Mouse (Mus musculus) liver, postnatal 0 days (tissue): ENCODE data around the gene Ndufv2. TPM values are rescaled to one million over a fixed set of nuclear protein-coding genes. Genes with fewer than 3 reads are reported as not detected.

ENCODE experiments used
- ATAC-seq: fragments of 200-750 bp; cut with Nextera tagmentation; 2 replicates; pipeline ENCODE4 v1.8.0; 2017; ENCODE audit warnings: mild to moderate bottlenecking, moderate library complexity
- DNase-seq: peaks from one replicate; pipeline ENCODE4 v3.0.0-alpha.2; 2016
- H3K27ac ChIP-seq: fragments of 300-500 bp; sonication (generic); 2 replicates; pipeline ENCODE4 v1.5.1; 2014; ENCODE audit warnings: antibody characterized with exemption, moderate library complexity, mild to moderate bottlenecking, low read depth
- H3K27me3 ChIP-seq: fragments of 300-500 bp; sonication (generic); 2 replicates; pipeline ENCODE4 v1.6.1; 2014; ENCODE audit warnings: low read length, control low read depth, mixed read lengths; ENCODE audit not compliant: insufficient read depth
- H3K36me3 ChIP-seq: fragments of 300-500 bp; sonication (generic); replicated peaks from 2 replicates; pipeline ENCODE4 v1.6.1; 2014; ENCODE audit warnings: mild to moderate bottlenecking, control low read depth, low read length, moderate library complexity, mixed read lengths; ENCODE audit not compliant: insufficient read depth
- H3K4me1 ChIP-seq: fragments of 300-500 bp; sonication (generic); 2 replicates; pipeline ENCODE4 v1.6.1; 2014; ENCODE audit warnings: antibody characterized with exemption, mild to moderate bottlenecking, control low read depth; ENCODE audit not compliant: insufficient read depth
- H3K4me2 ChIP-seq: fragments of 300-500 bp; sonication (generic); 2 replicates; pipeline ENCODE4 v1.6.1; 2014; ENCODE audit warnings: low read depth, mild to moderate bottlenecking, low read length, moderate library complexity, mixed read lengths
- H3K4me3 ChIP-seq: fragments of 300-500 bp; sonication (generic); 2 replicates; pipeline ENCODE4 v1.5.1; 2014; ENCODE audit warnings: low read depth, low read length
- H3K9ac ChIP-seq: fragments of 300-500 bp; sonication (generic); replicated peaks from 2 replicates; pipeline ENCODE4 v1.6.1; 2014; ENCODE audit warnings: mild to moderate bottlenecking, moderate library complexity
- H3K9me3 ChIP-seq: fragments of 300-500 bp; sonication (generic); 2 replicates; pipeline ENCODE4 v1.6.1; 2016; ENCODE audit warnings: mild to moderate bottlenecking, control low read depth, low read length, mixed read lengths
- CTCF ChIP-seq: sonication (generic); IDR thresholded peaks from 2 replicates; pipeline ENCODE4 v1.5.1; 2016; ENCODE audit warnings: antibody characterized with exemption, low read depth
- EP300 ChIP-seq: IDR thresholded peaks from 2 replicates; pipeline ENCODE4 v1.6.1; 2016; ENCODE audit warnings: antibody characterized with exemption, low read depth, mild to moderate bottlenecking
- WGBS: fragments of 180-500 bp; shearing (Covaris S2); extraction: QIAGEN DNeasy Blood & Tissue Kit; methylation state at CpG from one replicate; pipeline ENCODE4 v1.1.7; 2014; ENCODE audit not compliant: insufficient replicate concordance; 5-methylcytosine and 5-hydroxymethylcytosine counted together
- polyA plus RNA-seq: library from polyadenylated mRNA; unstranded; fragments of >200 nt; fragmentation: Nextera tagmentation; extraction: Ambion mirVana; gene quantifications from 2 replicates; pipeline ENCODE4 v1.2.1, GENCODE M21; 2015

Gene Ndufv2
- polyA plus RNA-seq, 1 experiment from 2014 or later: 286 TPM

DNA sequence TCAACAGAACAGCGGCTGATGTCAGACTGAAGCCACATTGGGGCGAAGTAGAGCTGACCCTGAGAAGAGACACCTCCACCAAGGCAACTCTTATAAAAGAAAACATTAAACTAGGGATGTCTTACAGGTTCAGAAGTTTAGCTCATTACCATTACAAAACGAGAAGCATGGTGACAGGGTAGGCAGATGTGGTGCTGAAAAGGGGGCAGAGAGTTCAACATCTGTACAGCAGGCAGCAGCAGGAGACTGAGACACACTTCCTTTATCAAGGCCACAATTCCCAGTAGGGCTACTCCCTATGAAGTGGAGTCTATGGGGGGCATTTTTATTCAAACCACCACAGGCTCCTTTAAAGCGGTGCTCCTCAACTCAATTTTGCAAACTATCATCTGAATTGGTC is 6.8 kb upstream of the Ndufv2 start:
- WGBS: 58% methylated on average over 4 of the region's 4 CpGs
- Histone ChIP-seq H3K27ac (0 out of 2 replicates have a peak overlapping the region, but pooled peaks have one; percentile 16), H3K27me3 (no peaks in the 10 kb centered on the region), H3K4me1 (peaks cover 23% of the 10 kb centered on the region), H3K9me3 (no peaks in the 10 kb centered on the region), H3K9ac (no peak overlapping the region), H3K4me3 (no peak overlapping the region), H3K4me2 (no peak overlapping the region), H3K36me3 (no peaks in the 10 kb centered on the region)
- TF ChIP-seq CTCF (no peak), EP300 (no peak)
- ATAC-seq (no peak), DNase-seq (no peak)

DNA sequence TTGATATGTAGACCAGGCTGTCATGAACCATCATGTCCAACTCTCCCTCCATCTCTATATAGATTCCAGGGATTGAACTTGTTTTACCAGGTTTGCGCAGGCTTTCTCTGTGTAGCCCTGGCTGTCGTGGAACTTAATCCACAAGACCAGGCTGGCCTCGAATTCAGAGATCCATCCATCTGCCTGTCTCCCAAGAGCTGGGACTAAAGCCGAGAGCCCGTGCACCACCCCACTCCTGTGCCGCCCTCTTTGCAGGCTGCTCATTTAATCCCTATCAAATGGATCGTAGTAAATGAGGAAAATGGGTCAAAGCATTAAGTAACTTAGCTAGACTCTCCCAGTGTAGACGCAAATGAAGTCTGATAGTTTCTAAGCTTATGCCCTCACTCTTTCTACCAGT is 6.1 kb upstream of the Ndufv2 start:
- H3K9me3 ChIP-seq: no peaks in the 10 kb centered on the region
- peak overlapping the region; percentile 13; the same call in 1 of the 2 replicates for H3K27ac ChIP-seq
- TF ChIP-seq EP300 (no peak), CTCF (no peak)
- no peak overlapping the region for H3K4me3 ChIP-seq
- no peaks in the 10 kb centered on the region for H3K36me3 ChIP-seq
- H3K27me3 ChIP-seq: no peaks in the 10 kb centered on the region
- DNase-seq (peak; percentile 13), ATAC-seq (no peak)
- WGBS: 74% methylated on average over 8 of the region's 8 CpGs
- H3K4me2 ChIP-seq: no peak overlapping the region
- no peak overlapping the region for H3K9ac ChIP-seq
- peaks cover 20% of the 10 kb centered on the region for H3K4me1 ChIP-seq

DNA sequence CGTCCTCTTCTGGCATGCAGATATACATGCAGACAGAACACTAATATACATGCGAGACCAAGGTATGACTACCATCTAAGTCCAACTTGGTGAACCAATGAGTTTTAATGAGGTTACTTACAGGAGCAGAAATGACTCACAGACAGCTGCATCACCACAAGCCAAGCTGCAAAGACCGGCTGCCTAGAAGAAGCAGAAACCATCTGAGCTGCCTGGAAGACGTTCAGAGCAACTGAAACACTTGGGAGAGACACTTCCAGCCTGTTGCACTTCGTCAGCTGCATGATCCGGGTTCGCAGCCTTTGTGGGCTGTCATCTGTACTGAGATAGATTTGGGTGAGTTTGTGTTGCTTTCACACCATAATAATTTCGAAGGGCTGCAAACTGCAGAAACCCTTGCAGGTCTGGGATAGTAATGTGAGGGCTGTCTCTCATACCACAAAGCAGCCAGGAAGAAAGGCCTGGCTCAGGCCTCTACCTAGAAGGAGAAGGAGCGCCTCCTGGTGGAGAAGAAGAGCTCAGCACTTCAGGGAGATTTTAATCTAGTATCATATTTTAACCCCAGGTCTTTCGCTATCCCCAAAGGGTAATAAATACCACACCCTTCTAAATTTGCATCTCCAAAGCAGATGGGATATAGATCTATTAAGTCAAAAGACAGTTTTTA is 5.4 kb upstream of the Ndufv2 start:
- no peak for ATAC-seq
- WGBS: 48% methylated on average over 10 of the region's 10 CpGs
- H3K4me2 ChIP-seq: 0 out of 2 replicates have a peak overlapping the region, but pooled peaks have one; percentile 10

DNA sequence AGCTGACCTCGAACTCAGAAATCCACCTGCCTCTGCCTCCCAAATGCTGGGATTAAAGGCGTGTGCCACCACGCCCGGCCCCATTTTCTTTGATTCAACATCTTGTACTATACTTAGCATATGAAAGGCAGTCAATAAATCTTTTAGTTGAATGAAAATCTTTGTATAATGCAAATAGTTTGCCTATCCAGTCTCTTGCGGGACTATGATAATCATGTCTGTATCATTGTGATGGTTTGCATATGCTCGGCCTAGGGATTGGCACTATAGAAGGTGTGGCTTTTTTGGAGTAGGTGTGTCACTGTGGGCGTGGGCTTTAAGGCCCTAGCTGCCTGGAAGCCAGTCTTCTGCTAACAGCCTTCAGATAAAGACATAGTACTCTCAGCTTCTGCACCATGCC is 2.7 kb upstream of the Ndufv2 start:
- no peak overlapping the region for H3K4me2 ChIP-seq
- peaks cover 14% of the 10 kb centered on the region for H3K4me1 ChIP-seq
- ATAC-seq: no peak
- H3K27me3 ChIP-seq: no peaks in the 10 kb centered on the region
- H3K9ac ChIP-seq: no peak overlapping the region
- WGBS: 76% methylated on average over 7 of the region's 7 CpGs
- no peak overlapping the region for H3K4me3 ChIP-seq
- no peak for DNase-seq
- TF ChIP-seq EP300: no peak
- no peak for TF ChIP-seq CTCF
- no peaks in the 10 kb centered on the region for H3K9me3 ChIP-seq
- no peaks in the 10 kb centered on the region for H3K36me3 ChIP-seq
- H3K27ac ChIP-seq: no peak overlapping the region

More for the DNA sequence above, 5.4 kb upstream of the Ndufv2 start:
- Histone ChIP-seq H3K36me3 (no peaks in the 10 kb centered on the region), H3K27me3 (no peaks in the 10 kb centered on the region), H3K9me3 (no peaks in the 10 kb centered on the region), H3K9ac (no peak overlapping the region), H3K4me3 (no peak overlapping the region), H3K4me1 (peaks cover 13% of the 10 kb centered on the region), H3K27ac (no peak overlapping the region)
- TF ChIP-seq EP300 (no peak), CTCF (peak; percentile 91)
- peak; percentile 60 for DNase-seq

DNA sequence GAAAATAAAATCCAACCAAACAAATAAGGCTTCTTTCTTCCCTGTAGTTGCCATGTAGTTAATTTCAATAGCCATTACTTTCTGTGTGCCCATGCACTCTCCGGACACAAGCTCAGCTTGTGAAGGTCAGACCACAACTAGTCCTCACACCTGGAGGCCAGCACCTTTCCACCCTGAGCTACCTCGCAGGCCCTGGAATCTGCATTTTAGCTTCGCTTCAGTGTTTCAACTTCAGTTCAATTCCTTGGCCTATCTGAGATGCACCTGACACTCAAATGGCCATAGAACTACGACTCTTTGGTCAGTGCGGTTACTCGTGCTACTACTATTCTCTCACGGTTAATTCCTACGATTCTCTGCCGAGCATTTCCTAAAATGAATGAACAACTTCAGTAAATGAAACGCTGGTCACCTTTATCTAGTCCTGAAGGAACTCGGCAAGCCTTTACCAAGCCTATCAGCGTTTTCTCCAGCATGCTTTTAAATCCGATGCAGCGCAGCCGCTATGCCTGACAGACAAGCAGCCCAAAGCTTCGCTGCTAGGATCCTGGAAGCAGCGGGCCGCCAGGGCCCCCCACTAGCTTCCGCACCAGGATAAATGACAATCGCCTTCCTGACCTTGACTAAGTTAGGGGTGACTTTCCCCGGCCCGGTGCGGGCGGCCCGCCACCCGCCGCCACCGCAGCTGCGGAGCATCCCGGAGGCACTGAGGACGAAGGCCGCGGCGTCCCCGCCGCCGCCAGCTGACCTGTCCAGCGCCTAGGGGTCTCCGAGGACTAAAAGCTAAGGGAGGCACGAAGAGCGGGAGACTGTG is 586 bp downstream of the Ndufv2 start:
- peaks cover 15% of the 10 kb centered on the region for H3K4me1 ChIP-seq
- H3K4me2 ChIP-seq: peak overlapping the region; percentile 86
- peak; percentile 45 for ATAC-seq
- no peaks in the 10 kb centered on the region for H3K27me3 ChIP-seq
- WGBS: under 1% methylated on average over 41 of the region's 41 CpGs
- peak overlapping the region; percentile 99 for H3K9ac ChIP-seq
- TF ChIP-seq EP300 (no peak), CTCF (no peak)
- peak overlapping the region; percentile 96 for H3K27ac ChIP-seq
- H3K36me3 ChIP-seq: no peaks in the 10 kb centered on the region
- peak; percentile 25 for DNase-seq
- H3K4me3 ChIP-seq: peak overlapping the region; percentile 99
- no peaks in the 10 kb centered on the region for H3K9me3 ChIP-seq

DNA sequence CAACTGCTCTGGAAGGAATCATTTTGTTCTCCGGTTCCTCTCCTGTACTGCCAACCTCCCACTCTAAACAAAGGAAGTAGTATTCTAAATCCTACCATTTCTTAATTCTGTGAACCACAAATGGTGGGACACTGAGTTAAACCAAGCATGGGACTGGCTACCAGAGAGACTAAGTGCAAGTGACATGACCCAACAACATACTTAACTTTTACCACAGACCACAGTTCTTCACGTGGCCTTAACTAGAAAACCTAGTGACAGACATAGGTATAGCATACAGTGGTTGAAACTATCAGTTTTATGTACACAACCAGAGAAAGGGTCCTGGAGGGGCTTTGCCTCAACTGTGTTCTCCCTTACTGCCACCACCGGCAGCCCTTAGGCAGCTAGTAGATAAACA is 8.7 kb downstream of the Ndufv2 start:
- Histone ChIP-seq H3K27me3 (no peaks in the 10 kb centered on the region), H3K36me3 (peaks cover 17% of the 10 kb centered on the region), H3K9ac (no peak overlapping the region), H3K9me3 (no peaks in the 10 kb centered on the region), H3K4me3 (no peak overlapping the region), H3K4me1 (no peaks in the 10 kb centered on the region), H3K4me2 (no peak overlapping the region), H3K27ac (no peak overlapping the region)
- no peak for TF ChIP-seq CTCF
- DNase-seq (no peak), ATAC-seq (no peak)
- WGBS: 71% methylated on average over 3 of the region's 3 CpGs
